Mouse (Mus musculus) ES-Bruce4 (cell line): ENCODE results near the gene Mycl. TPM values are rescaled to one million over a fixed set of nuclear protein-coding genes. Genes with fewer than 3 reads are reported as not detected.

Experiments
- H3K27ac ChIP-seq: 2 replicates; pipeline ENCODE4 v1.5.1; 2012; ENCODE audit warnings: low read length, inconsistent platforms; ENCODE audit not compliant: insufficient read depth
- H3K27me3 ChIP-seq: 2 replicates; pipeline ENCODE4 v1.6.1; 2012; ENCODE audit warnings: mild to moderate bottlenecking, low read length, inconsistent platforms; ENCODE audit not compliant: control insufficient read depth, poor library complexity, insufficient read depth, severe bottlenecking
- H3K36me3 ChIP-seq: 2 replicates; pipeline ENCODE4 v1.6.1; 2012; ENCODE audit warnings: inconsistent platforms, mild to moderate bottlenecking, low read length, moderate library complexity; ENCODE audit not compliant: control insufficient read depth, poor library complexity, insufficient read depth, severe bottlenecking
- H3K4me1 ChIP-seq: one replicate; pipeline ENCODE4 v1.8.1; 2011; ENCODE audit warnings: low read length; ENCODE audit not compliant: control insufficient read depth, insufficient read depth
- H3K4me3 ChIP-seq: 2 replicates; pipeline ENCODE4 v1.5.1; 2011; ENCODE audit warnings: low read depth, mild to moderate bottlenecking, low read length
- H3K9ac ChIP-seq: 2 replicates; pipeline ENCODE4 v1.6.1; 2012; ENCODE audit warnings: low read depth, mild to moderate bottlenecking, inconsistent platforms; ENCODE audit not compliant: poor library complexity, severe bottlenecking
- H3K9me3 ChIP-seq: replicated peaks from 2 replicates; pipeline ENCODE4 v1.6.1; 2012; ENCODE audit warnings: mild to moderate bottlenecking, low read length, inconsistent platforms; ENCODE audit not compliant: control insufficient read depth, poor library complexity, insufficient read depth, severe bottlenecking
- CTCF ChIP-seq: IDR thresholded peaks from one replicate; pipeline ENCODE4 v1.8.1; 2011; ENCODE audit warnings: low read depth, low read length
- EP300 ChIP-seq: IDR thresholded peaks from 2 replicates; pipeline ENCODE4 v1.6.1; 2011; ENCODE audit warnings: low read depth, low read length; ENCODE audit not compliant: insufficient read depth
- POLR2A ChIP-seq: IDR thresholded peaks from one replicate; pipeline ENCODE4 v1.8.1; 2011; ENCODE audit warnings: low read length; ENCODE audit not compliant: insufficient read depth
- polyA plus RNA-seq: library from polyadenylated mRNA; stranded (reverse); fragments of >200 nt; gene quantifications from 2 replicates; pipeline ENCODE4 v1.2.4, GENCODE M21; 2011; ENCODE audit warnings: low read depth; ENCODE audit not compliant: missing spikeins, insufficient read depth, insufficient read length

Gene Mycl
- polyA plus RNA-seq, 1 experiment: 16.8 TPM

GRCm38 (mm10) chr4:123016451-123016957 is 21.1 kb downstream of the Mycl start, which contains the start of gene Trit1:
Gene Trit1, plus strand, starts transcription at chr4:123016597.
- Histone ChIP-seq H3K4me1 (peaks cover 2% of the 10 kb centered on the region), H3K9me3 (no peaks in the 10 kb centered on the region)

GRCm38 (mm10) chr4:123021591-123021990 is 26.1 kb downstream of the Mycl start:
- Histone ChIP-seq H3K36me3 (peaks cover 6% of the 10 kb centered on the region), H3K4me1 (peaks cover 2% of the 10 kb centered on the region), H3K9me3 (no peaks in the 10 kb centered on the region), H3K4me3 (no peak overlapping the region), H3K27ac (no peak overlapping the region), H3K9ac (no peak overlapping the region), H3K27me3 (no peaks in the 10 kb centered on the region)
- TF ChIP-seq POLR2A: no peak

More at GRCm38 (mm10) chr4:123016451-123016957, 21.1 kb downstream of the Mycl start, which contains the start of gene Trit1:
- Histone ChIP-seq H3K27ac (peak within 1 kb of the TSS; percentile 14), H3K4me3 (peak within 1 kb of the TSS; percentile 90), H3K27me3 (no peaks in the 10 kb centered on the region), H3K9ac (peak within 1 kb of the TSS; percentile 82), H3K36me3 (no peaks in the 10 kb centered on the region; the same call in 1 of the 2 replicates)
- TF ChIP-seq CTCF: no peak
- TF ChIP-seq POLR2A: peak; percentile 69
- peak; percentile 47; the same call in 1 of the 2 replicates for TF ChIP-seq EP300

- H3K36me3 ChIP-seq: peaks cover 17% of the 10 kb centered on the region
- no peak overlapping the region for H3K4me3 ChIP-seq
- H3K4me1 ChIP-seq: peaks cover 2% of the 10 kb centered on the region
- H3K27ac ChIP-seq: no peak overlapping the region
- peak; percentile 49 for TF ChIP-seq CTCF
- no peak for TF ChIP-seq EP300
- no peaks in the 10 kb centered on the region for H3K9me3 ChIP-seq
- no peak overlapping the region for H3K9ac ChIP-seq
- H3K27me3 ChIP-seq: no peaks in the 10 kb centered on the region
Measured at GRCm38 (mm10) chr4:123022896-123023295, 27.4 kb downstream of the Mycl start.

- H3K27ac ChIP-seq: no peak overlapping the region
- H3K9ac ChIP-seq: no peak overlapping the region
- H3K27me3 ChIP-seq: no peaks in the 10 kb centered on the region
- H3K36me3 ChIP-seq: peaks cover 20% of the 10 kb centered on the region
- TF ChIP-seq POLR2A (no peak), EP300 (no peak), CTCF (no peak)
- H3K9me3 ChIP-seq: no peaks in the 10 kb centered on the region
- H3K4me1 ChIP-seq: no peaks in the 10 kb centered on the region
- H3K4me3 ChIP-seq: no peak overlapping the region
Measured at GRCm38 (mm10) chr4:123025418-123025817, 30.0 kb downstream of the Mycl start.

- H3K4me3 ChIP-seq: no peak overlapping the region
- no peaks in the 10 kb centered on the region for H3K9me3 ChIP-seq
- no peak overlapping the region for H3K9ac ChIP-seq
- H3K27ac ChIP-seq: no peak overlapping the region
- H3K4me1 ChIP-seq: no peaks in the 10 kb centered on the region
- H3K27me3 ChIP-seq: no peaks in the 10 kb centered on the region
- TF ChIP-seq CTCF (no peak), EP300 (no peak), POLR2A (no peak)
- H3K36me3 ChIP-seq: peaks cover 23% of the 10 kb centered on the region
Measured at GRCm38 (mm10) chr4:123026161-123026560, 30.7 kb downstream of the Mycl start.

GRCm38 (mm10) chr4:123026597-123026996 is 31.1 kb downstream of the Mycl start:
- Histone ChIP-seq H3K9ac (no peak overlapping the region), H3K4me3 (no peak overlapping the region), H3K27ac (no peak overlapping the region), H3K4me1 (no peaks in the 10 kb centered on the region), H3K9me3 (no peaks in the 10 kb centered on the region), H3K27me3 (no peaks in the 10 kb centered on the region), H3K36me3 (peaks cover 26% of the 10 kb centered on the region)
- no peak for TF ChIP-seq EP300
- TF ChIP-seq POLR2A: no peak
- TF ChIP-seq CTCF: no peak
